Comparison of ENCODE assay signal across 8 mouse cellular contexts in genomic region chr19:5795668-5796572, GRCm38 (mm10). TPM values are rescaled to one million over a fixed set of nuclear protein-coding genes. Genes with fewer than 3 reads are reported as not detected.
DNase-seq lines count a peak whose midpoint lies in the region; ATAC-seq lines count a peak whose summit lies in the region.

No protein-coding gene starts in this region.

- no peaks in the 10 kb centered on the region for H3K27me3 ChIP-seq in erythroblast, embryonic 14.5 days (ENCODE audit: control insufficient read depth)
- H3K27me3 ChIP-seq in forebrain, embryonic 10.5 days (ENCODE audit: poor library complexity, severe bottlenecking), result no peaks in the 10 kb centered on the region
- H3K27me3 ChIP-seq in limb, embryonic 15.5 days, result no peaks in the 10 kb centered on the region
- no peaks in the 10 kb centered on the region for H3K27me3 ChIP-seq in stomach, embryonic 16.5 days (ENCODE audit: control insufficient read depth, insufficient read depth, low read length)

- H3K9ac ChIP-seq in limb, embryonic 15.5 days, result peak overlapping the region; percentile 26
- H3K9ac ChIP-seq in stomach, embryonic 16.5 days (ENCODE audit: low read length), result peak overlapping the region; percentile 51

- no peak overlapping the region for H3K27ac ChIP-seq in forebrain, embryonic 10.5 days
- peak overlapping the region; percentile 52 for H3K27ac ChIP-seq in limb, embryonic 15.5 days
- peak overlapping the region; percentile 35 for H3K27ac ChIP-seq in stomach, embryonic 16.5 days (ENCODE audit: low read length)

- H3K9me3 ChIP-seq in erythroblast, embryonic 14.5 days (ENCODE audit: control insufficient read depth, low read length), result no peaks in the 10 kb centered on the region
- H3K9me3 ChIP-seq in forebrain, embryonic 10.5 days, result no peaks in the 10 kb centered on the region
- no peaks in the 10 kb centered on the region for H3K9me3 ChIP-seq in limb, embryonic 15.5 days
- H3K9me3 ChIP-seq in stomach, embryonic 16.5 days (replicated peaks; ENCODE audit: control insufficient read depth, low read length), result no peaks in the 10 kb centered on the region

- H3K4me2 ChIP-seq in limb, embryonic 15.5 days, result peak overlapping the region; percentile 74
- peak overlapping the region; percentile 98 for H3K4me2 ChIP-seq in stomach, embryonic 16.5 days (ENCODE audit: low read depth, low read length)

- WGBS in forebrain, embryonic 10.5 days, result 86% methylated on average over 11 of the region's 11 CpGs
- WGBS in limb, embryonic 15.5 days, result 51% methylated on average over 11 of the region's 11 CpGs
- WGBS in stomach, embryonic 16.5 days, result 49% methylated on average over 11 of the region's 11 CpGs

- peaks cover 71% of the 10 kb centered on the region for H3K36me3 ChIP-seq in erythroblast, embryonic 14.5 days (ENCODE audit: control insufficient read depth)
- H3K36me3 ChIP-seq in forebrain, embryonic 10.5 days (replicated peaks), result peaks cover 64% of the 10 kb centered on the region
- peaks cover 36% of the 10 kb centered on the region for H3K36me3 ChIP-seq in limb, embryonic 15.5 days
- H3K36me3 ChIP-seq in stomach, embryonic 16.5 days (ENCODE audit: control insufficient read depth, insufficient read depth, low read length), result peaks cover 17% of the 10 kb centered on the region

- ATAC-seq in erythroblast, adult 5-6 weeks (replicated peaks; ENCODE audit: low FRiP score, poor library complexity, severe bottlenecking), result no peak
- no peak for ATAC-seq in limb, embryonic 15.5 days (ENCODE audit: insufficient number of reproducible peaks, low FRiP score, low TSS enrichment, low read depth)
- no peak for ATAC-seq in stomach, embryonic 16.5 days (ENCODE audit: insufficient read depth, low FRiP score)
- ATAC-seq in activated CD4-positive, CD25-positive, alpha-beta regulatory T cell, adult 4 months, result no peak

- H3K4me3 ChIP-seq in erythroblast, embryonic 14.5 days (replicated peaks), result peak overlapping the region; percentile 70
- H3K4me3 ChIP-seq in forebrain, embryonic 10.5 days, result peak overlapping the region; percentile 98
- peak overlapping the region; percentile 72 for H3K4me3 ChIP-seq in limb, embryonic 15.5 days
- peak overlapping the region; percentile 97 for H3K4me3 ChIP-seq in stomach, embryonic 16.5 days (replicated peaks; ENCODE audit: low read length)

- H3K4me1 ChIP-seq in erythroblast, embryonic 14.5 days (ENCODE audit: control insufficient read depth), result peaks cover 55% of the 10 kb centered on the region
- H3K4me1 ChIP-seq in forebrain, embryonic 10.5 days, result peaks cover 37% of the 10 kb centered on the region
- peaks cover 30% of the 10 kb centered on the region for H3K4me1 ChIP-seq in limb, embryonic 15.5 days
- peaks cover 20% of the 10 kb centered on the region for H3K4me1 ChIP-seq in stomach, embryonic 16.5 days (ENCODE audit: control insufficient read depth, insufficient read depth, low read length)

- peak; percentile 42 for DNase-seq in A20 (ENCODE audit: low read depth, low spot score)
- no peak for DNase-seq in forebrain, embryonic 10.5 days (ENCODE audit: extremely low spot score, low spot score)
- no peak for DNase-seq in urinary bladder, adult 2 months (ENCODE audit: low spot score)

RNA-seq across cellular contexts. Expression of gene Scyl1, which starts 24.7 kb away (rescaled TPM):
- polyA plus RNA-seq in erythroblast, embryonic 14.5 days (2012), result 8.2 TPM in 2 replicates
- 8.2 and 12.9 TPM in 2 replicates for total RNA-seq in erythroblast, adult 5-6 weeks (2015; ENCODE audit: low replicate concordance)
- 9.1 and 11.9 TPM in 2 replicates for total RNA-seq in erythroblast, adult 5-6 weeks (2017; ENCODE audit: low replicate concordance)
- polyA plus RNA-seq in forebrain, embryonic 10.5 days (2016; fragmentation: Nextera tagmentation; extraction: Ambion mirVana), result 63.4 and 64.6 TPM in 2 replicates
- 81.6 and 85.1 TPM in 2 replicates for polyA plus RNA-seq in limb, embryonic 15.5 days (2015; fragmentation: Nextera tagmentation; extraction: Ambion mirVana)
- polyA plus RNA-seq in stomach, embryonic 16.5 days (2015; fragmentation: Nextera tagmentation; extraction: Ambion mirVana), result 66.3 and 67.8 TPM in 2 replicates
- polyA plus RNA-seq in activated CD4-positive, CD25-positive, alpha-beta regulatory T cell, adult 4 months (2017; shearing (Covaris generic)), result 10 to 100 TPM in 1 of 2 experiments, 1 to 10 TPM in 1; 8.4 to 16.8 TPM
- polyA plus RNA-seq in urinary bladder, adult 2 months (2012; rRNA removed), result 104 and 123 TPM in 2 replicates

RNA-seq across cellular contexts. Expression of gene Ltbp3, which starts 55.2 kb away (rescaled TPM):
- polyA plus RNA-seq in erythroblast, embryonic 14.5 days (2012), result 0.06 and 0.09 TPM in 2 replicates
- 0.63 TPM in 1 of 2 replicates, not detected in the other for total RNA-seq in erythroblast, adult 5-6 weeks (2015; ENCODE audit: low replicate concordance)
- 0.68 TPM in 1 of 2 replicates, not detected in the other for total RNA-seq in erythroblast, adult 5-6 weeks (2017; ENCODE audit: low replicate concordance)
- polyA plus RNA-seq in forebrain, embryonic 10.5 days (2016; fragmentation: Nextera tagmentation; extraction: Ambion mirVana), result 2.6 and 4.9 TPM in 2 replicates
- polyA plus RNA-seq in limb, embryonic 15.5 days (2015; fragmentation: Nextera tagmentation; extraction: Ambion mirVana), result 59.4 and 64.3 TPM in 2 replicates
- polyA plus RNA-seq in stomach, embryonic 16.5 days (2015; fragmentation: Nextera tagmentation; extraction: Ambion mirVana), result 22.8 and 24.6 TPM in 2 replicates
- not detected for polyA plus RNA-seq in activated CD4-positive, CD25-positive, alpha-beta regulatory T cell, adult 4 months (2017; shearing (Covaris generic))
- polyA plus RNA-seq in urinary bladder, adult 2 months (2012; rRNA removed), result 132 and 164 TPM in 2 replicates
